19 mouse cellular contexts compared by ENCODE assay signal in genomic region chr17:8888105-8888504, GRCm38 (mm10).
DNase-seq lines count a peak whose midpoint lies in the region; ATAC-seq and TF ChIP-seq lines count a peak whose summit lies in the region.
"Had no signal": no experiment of that assay in that cellular context is flagged by ENCODE, and none has a peak within 500 bp of the region (broad histone marks: within the 10 kb centered on the region; RNA-seq: fewer than 3 reads in every experiment).

No protein-coding gene starts in this region.

- peak; percentile 67 for ATAC-seq in frontal cortex, adult (ENCODE audit: low TSS enrichment)
- ATAC-seq in kidney, embryonic 15.5 days (replicated peaks; ENCODE audit: low FRiP score), result no peak
- ATAC-seq in neural tube, embryonic 13.5 days (ENCODE audit: low read depth), result no peak
- no peak for ATAC-seq in neural tube, embryonic 15.5 days (ENCODE audit: low FRiP score)
- ATAC-seq: intestine, postnatal 0 days; liver, embryonic 12.5 days had no signal

- H3K27ac ChIP-seq in cerebellum, adult 2 months (ENCODE audit: insufficient read depth, low read length), result no peak overlapping the region
- H3K27ac ChIP-seq in kidney, embryonic 15.5 days, result 0 out of 2 replicates have a peak overlapping the region, but pooled peaks have one; percentile 1
- H3K27ac ChIP-seq in neural tube, embryonic 13.5 days (replicated peaks), result peak overlapping the region; percentile 34
- no peak overlapping the region; the same call in 1 of the 2 replicates for H3K27ac ChIP-seq in neural tube, embryonic 15.5 days (replicated peaks)
- H3K27ac ChIP-seq: embryonic facial prominence, embryonic 15.5 days; hindbrain, embryonic 10.5 days; limb, embryonic 13.5 days; liver, embryonic 12.5 days; neural tube, embryonic 12.5 days had no signal

- no peak overlapping the region for H3K9ac ChIP-seq in kidney, embryonic 15.5 days
- H3K9ac ChIP-seq in neural tube, embryonic 13.5 days, result no peak overlapping the region
- no peak overlapping the region for H3K9ac ChIP-seq in neural tube, embryonic 15.5 days (replicated peaks)
- H3K9ac ChIP-seq: embryonic facial prominence, embryonic 15.5 days; heart, embryonic 12.5 days; limb, embryonic 13.5 days; liver, embryonic 12.5 days; neural tube, embryonic 12.5 days had no signal

- 32% methylated on average over 9 of the region's 9 CpGs for WGBS in cerebellum, adult 2 months
- WGBS in kidney, embryonic 15.5 days, result 74% methylated on average over 9 of the region's 9 CpGs
- 75% methylated on average over 9 of the region's 9 CpGs for WGBS in neural tube, embryonic 13.5 days
- 70% methylated on average over 9 of the region's 9 CpGs for WGBS in neural tube, embryonic 15.5 days

- peak; percentile 36 to 50 for DNase-seq in cerebellum, adult 2 months
- DNase-seq in cerebellum, postnatal 14 days, result no peak
- DNase-seq in frontal cortex, postnatal 25 days (ENCODE audit: low spot score in 2 of 2), result no peak
- no peak for DNase-seq in kidney, postnatal 10 days
- DNase-seq: adrenal gland, postnatal 25 days; gastrocnemius, postnatal 10 days; lung, adult 18-20 months; lung, postnatal 14 days had no signal

- H3K36me3 ChIP-seq in kidney, embryonic 15.5 days, result no peaks in the 10 kb centered on the region
- H3K36me3 ChIP-seq in neural tube, embryonic 13.5 days, result no peaks in the 10 kb centered on the region
- H3K36me3 ChIP-seq in neural tube, embryonic 15.5 days, result no peaks in the 10 kb centered on the region
- H3K36me3 ChIP-seq: embryonic facial prominence, embryonic 15.5 days; heart, embryonic 12.5 days; hindbrain, embryonic 10.5 days; limb, embryonic 13.5 days; liver, embryonic 12.5 days; neural tube, embryonic 12.5 days had no signal

- H3K4me2 ChIP-seq in kidney, embryonic 15.5 days, result no peak overlapping the region
- no peak overlapping the region for H3K4me2 ChIP-seq in neural tube, embryonic 13.5 days
- no peak overlapping the region for H3K4me2 ChIP-seq in neural tube, embryonic 15.5 days
- H3K4me2 ChIP-seq: embryonic facial prominence, embryonic 15.5 days; heart, embryonic 12.5 days; limb, embryonic 13.5 days; liver, embryonic 12.5 days; neural tube, embryonic 12.5 days had no signal

- no peak overlapping the region for H3K4me3 ChIP-seq in cerebellum, adult 2 months (replicated peaks; ENCODE audit: insufficient read depth, low read depth, low read length)
- H3K4me3 ChIP-seq in kidney, embryonic 15.5 days (replicated peaks), result no peak overlapping the region
- no peak overlapping the region for H3K4me3 ChIP-seq in neural tube, embryonic 13.5 days
- H3K4me3 ChIP-seq in neural tube, embryonic 15.5 days (replicated peaks), result no peak overlapping the region
- H3K4me3 ChIP-seq: embryonic facial prominence, embryonic 15.5 days; heart, embryonic 12.5 days; hindbrain, embryonic 10.5 days; limb, embryonic 13.5 days; liver, embryonic 12.5 days; neural tube, embryonic 12.5 days had no signal

- no peaks in the 10 kb centered on the region for H3K27me3 ChIP-seq in cerebellum, adult 2 months (ENCODE audit: control insufficient read depth, insufficient read depth, low read length)
- H3K27me3 ChIP-seq in kidney, embryonic 15.5 days, result 0 out of 2 replicates have a peak, but pooled peaks cover 5% of the 10 kb centered on the region
- no peaks in the 10 kb centered on the region for H3K27me3 ChIP-seq in neural tube, embryonic 13.5 days
- H3K27me3 ChIP-seq in neural tube, embryonic 15.5 days (replicated peaks), result no peaks in the 10 kb centered on the region
- H3K27me3 ChIP-seq: embryonic facial prominence, embryonic 15.5 days; limb, embryonic 13.5 days; liver, embryonic 12.5 days; neural tube, embryonic 12.5 days had no signal

- TF ChIP-seq POLR2A in cerebellum, adult 2 months (IDR thresholded peaks at IDR 0.05; ENCODE audit: borderline replicate concordance, insufficient read depth, low read length), result no peak

- TF ChIP-seq CTCF in cerebellum, adult 2 months (IDR thresholded peaks at IDR 0.05; ENCODE audit: borderline replicate concordance, insufficient read depth, low read depth, low read length), result no peak

- H3K4me1 ChIP-seq in cerebellum, adult 2 months (ENCODE audit: control insufficient read depth, insufficient read depth, low read length), result peaks cover 20% of the 10 kb centered on the region
- H3K4me1 ChIP-seq in kidney, embryonic 15.5 days, result peaks cover under 1% of the 10 kb centered on the region; the same call in 1 of the 2 replicates
- peaks cover 38% of the 10 kb centered on the region for H3K4me1 ChIP-seq in neural tube, embryonic 13.5 days (replicated peaks)
- H3K4me1 ChIP-seq in neural tube, embryonic 15.5 days, result peaks cover 37% of the 10 kb centered on the region
- H3K4me1 ChIP-seq: liver, embryonic 12.5 days had no signal

- H3K9me3 ChIP-seq in kidney, embryonic 15.5 days (replicated peaks), result no peaks in the 10 kb centered on the region
- H3K9me3 ChIP-seq in neural tube, embryonic 13.5 days, result no peaks in the 10 kb centered on the region
- no peaks in the 10 kb centered on the region for H3K9me3 ChIP-seq in neural tube, embryonic 15.5 days (replicated peaks)
- H3K9me3 ChIP-seq: embryonic facial prominence, embryonic 15.5 days; heart, embryonic 12.5 days; hindbrain, embryonic 10.5 days; limb, embryonic 13.5 days; liver, embryonic 12.5 days; neural tube, embryonic 12.5 days had no signal

Comparison
In these comparisons a context has a peak if more than half of its experiments do, and no peak if none do; other contexts are left out.
1. DNase-seq: peak in cerebellum, adult 2 months (2 of 2); none in cerebellum, postnatal 14 days (0 of 2), frontal cortex, postnatal 25 days (0 of 2) and kidney, postnatal 10 days (single experiment).
2. H3K27ac ChIP-seq: peak in kidney, embryonic 15.5 days (single experiment) and neural tube, embryonic 13.5 days (single experiment); none in cerebellum, adult 2 months (single experiment) and neural tube, embryonic 15.5 days (single experiment).